ENCODE assay signal across 16 mouse cellular contexts in genomic region chr15:103371208-103371607, GRCm38 (mm10). TPM values are rescaled to one million over a fixed set of nuclear protein-coding genes. Genes with fewer than 3 reads are reported as not detected.
DNase-seq lines count a peak whose midpoint lies in the region; ATAC-seq lines count a peak whose summit lies in the region.
"Had no signal": no experiment of that assay in that cellular context is flagged by ENCODE, and none has a peak within 500 bp of the region (broad histone marks: within the 10 kb centered on the region; RNA-seq: fewer than 3 reads in every experiment).

No protein-coding gene starts in this region.

- H3K79me2 ChIP-seq in macrophage (ENCODE audit: inconsistent target) = peaks cover under 1% of the 10 kb centered on the region; the same call in 1 of the 2 replicates

- H3K9ac ChIP-seq in kidney, embryonic 15.5 days = no peak overlapping the region
- H3K9ac ChIP-seq: embryonic facial prominence, embryonic 13.5 days; hindbrain, embryonic 14.5 days; midbrain, embryonic 15.5 days had no signal

- no peak for DNase-seq in kidney, postnatal 25 days
- peak; percentile 52 for DNase-seq in embryo, embryonic 11 days
- DNase-seq in heart, adult 9 months (ENCODE audit: low spot score in 2 of 2) = peak; percentile 64 to 70
- no peak for DNase-seq in urinary bladder, postnatal 10 days (ENCODE audit: low spot score)
- no peak for DNase-seq in Muller cell, postnatal 12 days (ENCODE audit: inconsistent ontology term)
- DNase-seq: adrenal gland, postnatal 10 days; left cerebral cortex, postnatal 4 days; lung, postnatal 14 days; right cerebral cortex, postnatal 4 days; thymus, adult 2 months had no signal

- 0 out of 2 replicates have a peak, but pooled peaks cover 3% of the 10 kb centered on the region for H3K27me3 ChIP-seq in kidney, embryonic 15.5 days
- H3K27me3 ChIP-seq: embryonic facial prominence, embryonic 13.5 days had no signal

- WGBS in kidney, embryonic 15.5 days = 9% methylated on average over 2 of the region's 2 CpGs
- WGBS in macrophage (ENCODE audit: missing documents) = 76% methylated on average over 2 of the region's 2 CpGs

- H3K36me3 ChIP-seq in kidney, embryonic 15.5 days = no peaks in the 10 kb centered on the region
- no peaks in the 10 kb centered on the region for H3K36me3 ChIP-seq in macrophage (ENCODE audit: inconsistent target)
- H3K36me3 ChIP-seq: embryonic facial prominence, embryonic 13.5 days; midbrain, embryonic 15.5 days had no signal

- H3K4me3 ChIP-seq in kidney, embryonic 15.5 days (replicated peaks) = no peak overlapping the region
- H3K4me3 ChIP-seq in macrophage (ENCODE audit: inconsistent target) = no peak overlapping the region
- H3K4me3 ChIP-seq: embryonic facial prominence, embryonic 13.5 days; layer of hippocampus, adult 2 months; midbrain, embryonic 15.5 days had no signal

- 0 out of 2 replicates have a peak, but pooled peaks have one; percentile 15 for ATAC-seq in kidney, embryonic 15.5 days (replicated peaks; ENCODE audit: low FRiP score)
- ATAC-seq: midbrain, embryonic 15.5 days had no signal

- H3K9me3 ChIP-seq in kidney, embryonic 15.5 days (replicated peaks) = no peaks in the 10 kb centered on the region
- H3K9me3 ChIP-seq: embryonic facial prominence, embryonic 13.5 days; midbrain, embryonic 15.5 days had no signal

- no peak overlapping the region for H3K4me2 ChIP-seq in kidney, embryonic 15.5 days
- H3K4me2 ChIP-seq: embryonic facial prominence, embryonic 13.5 days; hindbrain, embryonic 14.5 days; midbrain, embryonic 15.5 days had no signal

- peaks cover 22% of the 10 kb centered on the region for H3K4me1 ChIP-seq in kidney, embryonic 15.5 days

- no peak overlapping the region for H3K27ac ChIP-seq in kidney, embryonic 15.5 days
- peak overlapping the region; percentile 39; the same call in 1 of the 2 replicates for H3K27ac ChIP-seq in macrophage
- H3K27ac ChIP-seq: embryonic facial prominence, embryonic 13.5 days; hindbrain, embryonic 14.5 days; layer of hippocampus, adult 2 months; midbrain, embryonic 15.5 days had no signal

RNA-seq across cellular contexts. Expression of gene Itga5, which starts 4.6 kb away (rescaled TPM):
- polyA plus RNA-seq in kidney, embryonic 15.5 days (2015; fragmentation: Nextera tagmentation; extraction: Ambion mirVana) = 32.8 and 41.3 TPM in 2 replicates
- 1,000 to 10,000 TPM in 11 of 26 experiments, 100 to 1,000 TPM in 15; 166 to 3,228 (median 638) TPM for total RNA-seq in macrophage (2018; cell fraction: chromatin; rRNA removed)
- 100 to 1,000 TPM in 9 of 26 experiments, 10 to 100 TPM in 17; 29.3 to 430 (median 82.6) TPM for total RNA-seq in macrophage (2018; cell fraction: cytosol; rRNA removed)
- total RNA-seq in macrophage (2018; cell fraction: nucleus; rRNA removed) = 1,000 to 10,000 TPM in 2 of 26 experiments, 100 to 1,000 TPM in 23, 10 to 100 TPM in 1; 94.1 to 1,525 (median 507) TPM
- 24.4 to 49.9 TPM (median 30.3 TPM) in 3 replicates for polyA plus RNA-seq in macrophage (2018)

RNA-seq across cellular contexts. Expression of gene Zfp385a, which starts 31.3 kb away (rescaled TPM):
- 12.5 and 14.4 TPM in 2 replicates for polyA plus RNA-seq in kidney, embryonic 15.5 days (2015; fragmentation: Nextera tagmentation; extraction: Ambion mirVana)
- 10 to 100 TPM; 10.2 to 43.2 (median 26.3) TPM for total RNA-seq in macrophage (2018; cell fraction: chromatin; rRNA removed)
- 10 to 100 TPM; 50.8 to 93.1 (median 78.8) TPM for total RNA-seq in macrophage (2018; cell fraction: cytosol; rRNA removed)
- 10 to 100 TPM; 21.9 to 59.1 (median 37.0) TPM for total RNA-seq in macrophage (2018; cell fraction: nucleus; rRNA removed)
- polyA plus RNA-seq in macrophage (2018) = 38.1 to 73.9 TPM (median 63.3 TPM) in 3 replicates

RNA-seq across cellular contexts. Expression of gene Gtsf1, which starts 59.1 kb away (rescaled TPM):
- polyA plus RNA-seq in kidney, embryonic 15.5 days (2015; fragmentation: Nextera tagmentation; extraction: Ambion mirVana) = not detected in 2 replicates
- total RNA-seq in macrophage (2018; cell fraction: chromatin; rRNA removed) = not detected
- not detected for total RNA-seq in macrophage (2018; cell fraction: cytosol; rRNA removed)
- not detected for total RNA-seq in macrophage (2018; cell fraction: nucleus; rRNA removed)
- polyA plus RNA-seq in macrophage (2018) = not detected in 3 replicates
- total RNA-seq: adrenal gland, postnatal 10 days; layer of hippocampus, adult 2 months; left cerebral cortex, postnatal 4 days had no signal
- polyA plus RNA-seq: embryonic facial prominence, embryonic 13.5 days; hindbrain, embryonic 14.5 days; midbrain, embryonic 15.5 days; thymus, adult 2 months had no signal

Comparison
In these comparisons a context has a peak if more than half of its experiments do, and no peak if none do; other contexts are left out.
1. DNase-seq: peak in embryo, embryonic 11 days (single experiment) and heart, adult 9 months (2 of 2); none in kidney, postnatal 25 days (0 of 2), urinary bladder, postnatal 10 days (single experiment) and Muller cell, postnatal 12 days (single experiment).